Mouse (Mus musculus): ENCODE results near the gene Dusp3. TPM values are rescaled to one million over a fixed set of nuclear protein-coding genes. Genes with fewer than 3 reads are reported as not detected.
A peak's percentile ranks its signal among the peaks of the same experiment; 100 is the strongest.
"Not testable (repeated sequence)": the region's sequence is repeated elsewhere in the genome, so short reads cannot be mapped to it uniquely, and the experiment has no call there.

Gene Dusp3
- total RNA-seq, 1 experiment, result 14.8 TPM

- TF ChIP-seq MAFK (IDR thresholded peaks at IDR 0.05; ENCODE audit: insufficient read depth, low read depth, low read length) (no peak), CHD2 (IDR thresholded peaks at IDR 0.05; ENCODE audit: low read depth, low read length) (no peak), ZC3H11A (IDR thresholded peaks at IDR 0.05; ENCODE audit: borderline replicate concordance, low read depth, low read length) (no peak), ZNF384 (IDR thresholded peaks at IDR 0.05; ENCODE audit: low read depth, low read length) (no peak), HCFC1 (IDR thresholded peaks at IDR 0.05; ENCODE audit: borderline replicate concordance, insufficient read depth, low read length) (no peak)
- H3K27ac ChIP-seq (ENCODE audit: insufficient read depth, low read depth, low read length, poor library complexity, severe bottlenecking), result no peak overlapping the region
- no peak overlapping the region for H3K4me3 ChIP-seq (ENCODE audit: insufficient read depth in 1 of 2, low read depth in 1 of 2, low read length in 2 of 2, poor library complexity in 1 of 2, severe bottlenecking in 1 of 2)
- H3K9me3 ChIP-seq (ENCODE audit: control insufficient read depth, insufficient read depth, low read depth, low read length), result no peaks in the 10 kb centered on the region
- no peak for DNase-seq (ENCODE audit: low read depth, low spot score)
- H3K36me3 ChIP-seq (ENCODE audit: control insufficient read depth, insufficient read depth, low read length, poor library complexity, severe bottlenecking), result no peaks in the 10 kb centered on the region
- no peak overlapping the region for H3K9ac ChIP-seq (ENCODE audit: insufficient read depth, low read depth, low read length, poor library complexity, severe bottlenecking)
- in situ Hi-C loops (cut with MboI; ENCODE audit: low sequenced_read_pairs in 2 of 2, unreplicated experiment in 2 of 2), result no loop called here
- no peaks in the 10 kb centered on the region for H3K4me1 ChIP-seq (ENCODE audit: control insufficient read depth in 2 of 2, insufficient read depth in 2 of 2, low read length in 2 of 2, poor library complexity in 1 of 2)
Observed at GRCm38 (mm10) chr11:101994100-101994499, 7.3 kb upstream of the Dusp3 start.

- no peak for DNase-seq (ENCODE audit: low read depth, low spot score)
- Histone ChIP-seq H3K4me3 (ENCODE audit: insufficient read depth in 1 of 2, low read depth in 1 of 2, low read length in 2 of 2, poor library complexity in 1 of 2, severe bottlenecking in 1 of 2) (no peak overlapping the region), H3K27ac (ENCODE audit: insufficient read depth, low read depth, low read length, poor library complexity, severe bottlenecking) (no peak overlapping the region), H3K9me3 (ENCODE audit: control insufficient read depth, insufficient read depth, low read depth, low read length) (no peaks in the 10 kb centered on the region), H3K4me1 (ENCODE audit: control insufficient read depth in 2 of 2, insufficient read depth in 2 of 2, low read length in 2 of 2, poor library complexity in 1 of 2) (no peaks in the 10 kb centered on the region), H3K36me3 (ENCODE audit: control insufficient read depth, insufficient read depth, low read length, poor library complexity, severe bottlenecking) (no peaks in the 10 kb centered on the region), H3K9ac (ENCODE audit: insufficient read depth, low read depth, low read length, poor library complexity, severe bottlenecking) (no peak overlapping the region)
- in situ Hi-C loops (cut with MboI; ENCODE audit: low sequenced_read_pairs in 2 of 2, unreplicated experiment in 2 of 2), result no loop called here
- TF ChIP-seq HCFC1 (IDR thresholded peaks at IDR 0.05; ENCODE audit: borderline replicate concordance, insufficient read depth, low read length) (no peak), CHD2 (IDR thresholded peaks at IDR 0.05; ENCODE audit: low read depth, low read length) (no peak), MAFK (IDR thresholded peaks at IDR 0.05; ENCODE audit: insufficient read depth, low read depth, low read length) (no peak), ZC3H11A (IDR thresholded peaks at IDR 0.05; ENCODE audit: borderline replicate concordance, low read depth, low read length) (no peak), ZNF384 (IDR thresholded peaks at IDR 0.05; ENCODE audit: low read depth, low read length) (no peak)
Observed at GRCm38 (mm10) chr11:101992411-101992810, 5.6 kb upstream of the Dusp3 start.

GRCm38 (mm10) chr11:101991813-101992212 is 5.0 kb upstream of the Dusp3 start:
- Histone ChIP-seq H3K9me3 (ENCODE audit: control insufficient read depth, insufficient read depth, low read depth, low read length) (no peaks in the 10 kb centered on the region), H3K36me3 (ENCODE audit: control insufficient read depth, insufficient read depth, low read length, poor library complexity, severe bottlenecking) (no peaks in the 10 kb centered on the region), H3K27ac (ENCODE audit: insufficient read depth, low read depth, low read length, poor library complexity, severe bottlenecking) (no peak overlapping the region), H3K4me1 (ENCODE audit: control insufficient read depth in 2 of 2, insufficient read depth in 2 of 2, low read length in 2 of 2, poor library complexity in 1 of 2) (no peaks in the 10 kb centered on the region), H3K4me3 (ENCODE audit: insufficient read depth in 1 of 2, low read depth in 1 of 2, low read length in 2 of 2, poor library complexity in 1 of 2, severe bottlenecking in 1 of 2) (no peak overlapping the region), H3K9ac (ENCODE audit: insufficient read depth, low read depth, low read length, poor library complexity, severe bottlenecking) (no peak overlapping the region)
- DNase-seq (ENCODE audit: low read depth, low spot score), result no peak
- TF ChIP-seq CHD2 (IDR thresholded peaks at IDR 0.05; ENCODE audit: low read depth, low read length), result no peak
- TF ChIP-seq ZC3H11A (IDR thresholded peaks at IDR 0.05; ENCODE audit: borderline replicate concordance, low read depth, low read length), result no peak
- no peak for TF ChIP-seq ZNF384 (IDR thresholded peaks at IDR 0.05; ENCODE audit: low read depth, low read length)
- TF ChIP-seq HCFC1 (IDR thresholded peaks at IDR 0.05; ENCODE audit: borderline replicate concordance, insufficient read depth, low read length), result no peak
- no peak for TF ChIP-seq MAFK (IDR thresholded peaks at IDR 0.05; ENCODE audit: insufficient read depth, low read depth, low read length)
- in situ Hi-C loops (cut with MboI; ENCODE audit: low sequenced_read_pairs in 2 of 2, unreplicated experiment in 2 of 2), result no loop called here

GRCm38 (mm10) chr11:101990244-101990643 is 3.4 kb upstream of the Dusp3 start:
- no peak overlapping the region for H3K27ac ChIP-seq (ENCODE audit: insufficient read depth, low read depth, low read length, poor library complexity, severe bottlenecking)
- TF ChIP-seq ZC3H11A (IDR thresholded peaks at IDR 0.05; ENCODE audit: borderline replicate concordance, low read depth, low read length) (no peak), ZNF384 (IDR thresholded peaks at IDR 0.05; ENCODE audit: low read depth, low read length) (no peak), HCFC1 (IDR thresholded peaks at IDR 0.05; ENCODE audit: borderline replicate concordance, insufficient read depth, low read length) (no peak), MAFK (IDR thresholded peaks at IDR 0.05; ENCODE audit: insufficient read depth, low read depth, low read length) (no peak), CHD2 (IDR thresholded peaks at IDR 0.05; ENCODE audit: low read depth, low read length) (no peak)
- in situ Hi-C loops (cut with MboI; ENCODE audit: low sequenced_read_pairs in 2 of 2, unreplicated experiment in 2 of 2), result no loop called here

GRCm38 (mm10) chr11:101985990-101986389 is 823 bp downstream of the Dusp3 start:
- H3K4me1 ChIP-seq (ENCODE audit: control insufficient read depth in 2 of 2, insufficient read depth in 2 of 2, low read length in 2 of 2, poor library complexity in 1 of 2), result peaks cover 8 to 19% of the 10 kb centered on the region in 2 experiments
- DNase-seq (ENCODE audit: low read depth, low spot score), result peak; percentile 76
- in situ Hi-C loops (cut with MboI; ENCODE audit: low sequenced_read_pairs in 2 of 2, unreplicated experiment in 2 of 2), result no loop called here
- TF ChIP-seq CHD2 (IDR thresholded peaks at IDR 0.05; ENCODE audit: low read depth, low read length) (no peak), ZNF384 (IDR thresholded peaks at IDR 0.05; ENCODE audit: low read depth, low read length) (no peak), ZC3H11A (IDR thresholded peaks at IDR 0.05; ENCODE audit: borderline replicate concordance, low read depth, low read length) (peak; percentile 53; the same call in 1 of the 2 replicates)
- H3K9ac ChIP-seq (ENCODE audit: insufficient read depth, low read depth, low read length, poor library complexity, severe bottlenecking), result no peak overlapping the region
- H3K36me3 ChIP-seq (ENCODE audit: control insufficient read depth, insufficient read depth, low read length, poor library complexity, severe bottlenecking), result peaks cover 7% of the 10 kb centered on the region; the same call in 1 of the 2 replicates
- H3K27ac ChIP-seq (ENCODE audit: insufficient read depth, low read depth, low read length, poor library complexity, severe bottlenecking), result no peak overlapping the region
- H3K4me3 ChIP-seq (ENCODE audit: insufficient read depth in 1 of 2, low read depth in 1 of 2, low read length in 2 of 2, poor library complexity in 1 of 2, severe bottlenecking in 1 of 2), result no peak overlapping the region
- H3K9me3 ChIP-seq (ENCODE audit: control insufficient read depth, insufficient read depth, low read depth, low read length), result no peaks in the 10 kb centered on the region

More at GRCm38 (mm10) chr11:101990244-101990643, 3.4 kb upstream of the Dusp3 start:
- Histone ChIP-seq H3K36me3 (ENCODE audit: control insufficient read depth, insufficient read depth, low read length, poor library complexity, severe bottlenecking) (no peaks in the 10 kb centered on the region), H3K4me3 (ENCODE audit: insufficient read depth in 1 of 2, low read depth in 1 of 2, low read length in 2 of 2, poor library complexity in 1 of 2, severe bottlenecking in 1 of 2) (no peak overlapping the region), H3K9ac (ENCODE audit: insufficient read depth, low read depth, low read length, poor library complexity, severe bottlenecking) (no peak overlapping the region), H3K9me3 (ENCODE audit: control insufficient read depth, insufficient read depth, low read depth, low read length) (no peaks in the 10 kb centered on the region), H3K4me1 (ENCODE audit: control insufficient read depth in 2 of 2, insufficient read depth in 2 of 2, low read length in 2 of 2, poor library complexity in 1 of 2) (no peaks in the 10 kb centered on the region)
- DNase-seq (ENCODE audit: low read depth, low spot score), result no peak

GRCm38 (mm10) chr11:101985450-101985849 is 1.4 kb downstream of the Dusp3 start:
- H3K4me3 ChIP-seq (ENCODE audit: insufficient read depth in 1 of 2, low read depth in 1 of 2, low read length in 2 of 2, poor library complexity in 1 of 2, severe bottlenecking in 1 of 2); in situ Hi-C loops (cut with MboI; ENCODE audit: low sequenced_read_pairs in 2 of 2, unreplicated experiment in 2 of 2); H3K36me3 ChIP-seq (ENCODE audit: control insufficient read depth, insufficient read depth, low read length, poor library complexity, severe bottlenecking); H3K9ac ChIP-seq (ENCODE audit: insufficient read depth, low read depth, low read length, poor library complexity, severe bottlenecking); DNase-seq (ENCODE audit: low read depth, low spot score); H3K27ac ChIP-seq (ENCODE audit: insufficient read depth, low read depth, low read length, poor library complexity, severe bottlenecking); H3K9me3 ChIP-seq (ENCODE audit: control insufficient read depth, insufficient read depth, low read depth, low read length): not testable (repeated sequence)
- H3K4me1 ChIP-seq (ENCODE audit: control insufficient read depth in 2 of 2, insufficient read depth in 2 of 2, low read length in 2 of 2, poor library complexity in 1 of 2), result peaks cover 8 to 19% of the 10 kb centered on the region in 2 experiments
